Mouse (Mus musculus): ENCODE data around the gene Ust. TPM values are rescaled to one million over a fixed set of nuclear protein-coding genes. Genes with fewer than 3 reads are reported as not detected.

The Ust gene
- total and polyA plus RNA-seq, 3 experiments: not detected

GRCm38 (mm10) chr10:8323304-8323765 lies 195.3 kb downstream of the Ust start (continued):
- no peak for TF ChIP-seq GABPA (IDR thresholded peaks at IDR 0.05; ENCODE audit: insufficient replicate concordance, low read depth, low read length)

- peaks cover 3 to 12% of the 10 kb centered on the region in 2 experiments; a peak in 1 of 4 replicates for H3K4me1 ChIP-seq (ENCODE audit: control insufficient read depth in 1 of 2, insufficient read depth in 2 of 2)
- no peak for DNase-seq (ENCODE audit: extremely low read depth)
- no peak overlapping the region for H3K27ac ChIP-seq (ENCODE audit: insufficient read depth, low read depth)
- H3K4me2 ChIP-seq (ENCODE audit: insufficient read depth, low read depth, poor library complexity, severe bottlenecking): no peak overlapping the region
- H3K79me2 ChIP-seq (replicated peaks; ENCODE audit: control insufficient read depth, extremely low read depth, insufficient read depth, poor library complexity, severe bottlenecking): no peaks in the 10 kb centered on the region
- TF ChIP-seq JUN (IDR thresholded peaks at IDR 0.05; ENCODE audit: insufficient read depth, low read depth, low read length) (no peak), ETS1 (conservative IDR thresholded peaks at IDR 0.05; ENCODE audit: low read depth, low read length) (no peak), MAX (IDR thresholded peaks at IDR 0.05; ENCODE audit: low read length) (no peak), RCOR1 (conservative IDR thresholded peaks at IDR 0.05; ENCODE audit: low read depth, low read length) (no peak), USF2 (conservative IDR thresholded peaks at IDR 0.05; ENCODE audit: low read depth, low read length) (no peak), NRF1 (IDR thresholded peaks at IDR 0.05; ENCODE audit: low read depth, low read length) (no peak), E2F4 (IDR thresholded peaks at IDR 0.05; ENCODE audit: insufficient replicate concordance, low read depth, low read length) (no peak), BHLHE40 (IDR thresholded peaks at IDR 0.05; ENCODE audit: low read depth, low read length) (no peak), HCFC1 (IDR thresholded peaks at IDR 0.05; ENCODE audit: low read depth, low read length) (no peak), ZMIZ1 (IDR thresholded peaks at IDR 0.05; ENCODE audit: low read depth, low read length) (no peak), MAZ (IDR thresholded peaks at IDR 0.05; ENCODE audit: low read depth, low read length) (no peak), MYC (IDR thresholded peaks at IDR 0.05; ENCODE audit: low read depth, low read length) (no peak), SMC3 (IDR thresholded peaks at IDR 0.05; ENCODE audit: low read depth, low read length) (no peak), JUND (conservative IDR thresholded peaks at IDR 0.05; ENCODE audit: low read depth, low read length) (no peak), ZNF384 (IDR thresholded peaks at IDR 0.05; ENCODE audit: low read depth, low read length) (no peak), ZC3H11A (IDR thresholded peaks at IDR 0.05; ENCODE audit: low read depth, low read length) (no peak), GABPA (IDR thresholded peaks at IDR 0.05; ENCODE audit: insufficient replicate concordance, low read depth, low read length) (no peak)
- in situ Hi-C loops (cut with MboI; ENCODE audit: low pct_ligation_motif_present, low pct_unique_long_range_greater_than_20kb, low sequenced_read_pairs): no loop called here
- no peak overlapping the region for H3K4me3 ChIP-seq (replicated peaks in 1 of 3; ENCODE audit: low read depth in 2 of 3, low read length in 2 of 3, poor library complexity in 1 of 3)
- H3K36me3 ChIP-seq (replicated peaks in 1 of 2; ENCODE audit: control insufficient read depth in 1 of 2, insufficient read depth in 1 of 2, low read length in 1 of 2): no peaks in the 10 kb centered on the region
- H3K9ac ChIP-seq (ENCODE audit: insufficient read depth, low read depth): no peak overlapping the region
- H3K9me3 ChIP-seq (replicated peaks; ENCODE audit: low read length): no peaks in the 10 kb centered on the region
- no peaks in the 10 kb centered on the region for H3K27me3 ChIP-seq (replicated peaks)
- dilution Hi-C loops (cut with MboI; ENCODE audit: extremely low pct_ligation_motif_present, extremely low pct_unique_long_range_greater_than_20kb, low sequenced_read_pairs): no loop called here
Measured at GRCm38 (mm10) chr10:8320771-8321170, 197.9 kb downstream of the Ust start.

- H3K4me2 ChIP-seq (ENCODE audit: insufficient read depth, low read depth, poor library complexity, severe bottlenecking): no peak overlapping the region
- no peak overlapping the region for H3K4me3 ChIP-seq (replicated peaks in 1 of 3; ENCODE audit: low read depth in 2 of 3, low read length in 2 of 3, poor library complexity in 1 of 3)
- no peak overlapping the region for H3K9ac ChIP-seq (ENCODE audit: insufficient read depth, low read depth)
- no peaks in the 10 kb centered on the region for H3K27me3 ChIP-seq (replicated peaks)
- dilution Hi-C loops (cut with MboI; ENCODE audit: extremely low pct_ligation_motif_present, extremely low pct_unique_long_range_greater_than_20kb, low sequenced_read_pairs): no loop called here
- in situ Hi-C loops (cut with MboI; ENCODE audit: low pct_ligation_motif_present, low pct_unique_long_range_greater_than_20kb, low sequenced_read_pairs): no loop called here
- no peak for DNase-seq (ENCODE audit: extremely low read depth)
- TF ChIP-seq MAX (IDR thresholded peaks at IDR 0.05; ENCODE audit: low read length): no peak
- TF ChIP-seq ELF1 (IDR thresholded peaks at IDR 0.05; ENCODE audit: low read depth, low read length): no peak
- TF ChIP-seq TCF12 (IDR thresholded peaks at IDR 0.05; ENCODE audit: low read depth, low read length): no peak
- no peak for TF ChIP-seq MEF2A (IDR thresholded peaks at IDR 0.05; ENCODE audit: borderline replicate concordance, low read depth, low read length)
- no peak for TF ChIP-seq RCOR1 (conservative IDR thresholded peaks at IDR 0.05; ENCODE audit: low read depth, low read length)
- no peak for TF ChIP-seq GABPA (IDR thresholded peaks at IDR 0.05; ENCODE audit: insufficient replicate concordance, low read depth, low read length)
- TF ChIP-seq ZMIZ1 (IDR thresholded peaks at IDR 0.05; ENCODE audit: low read depth, low read length): no peak
- no peak for TF ChIP-seq ZKSCAN1 (IDR thresholded peaks at IDR 0.05; ENCODE audit: borderline replicate concordance, low read depth, low read length)
- TF ChIP-seq USF2 (conservative IDR thresholded peaks at IDR 0.05; ENCODE audit: low read depth, low read length): no peak
- TF ChIP-seq ETS1 (conservative IDR thresholded peaks at IDR 0.05; ENCODE audit: low read depth, low read length): no peak
- no peak for TF ChIP-seq RAD21 (IDR thresholded peaks at IDR 0.05; ENCODE audit: low read depth, low read length)
- no peak for TF ChIP-seq SIN3A (IDR thresholded peaks at IDR 0.05; ENCODE audit: low read length)
- TF ChIP-seq EP300 (IDR thresholded peaks at IDR 0.05; ENCODE audit: low read length): no peak
- TF ChIP-seq MAFK (IDR thresholded peaks at IDR 0.05; ENCODE audit: insufficient replicate concordance, low read length): no peak
- TF ChIP-seq SMC3 (IDR thresholded peaks at IDR 0.05; ENCODE audit: low read depth, low read length): no peak
- TF ChIP-seq CTCF (conservative IDR thresholded peaks at IDR 0.05 in 1 of 2, IDR thresholded peaks at IDR 0.05 in 1 of 2; ENCODE audit: low read depth in 2 of 2, low read length in 2 of 2): no peak
- TF ChIP-seq HCFC1 (IDR thresholded peaks at IDR 0.05; ENCODE audit: low read depth, low read length): no peak
- no peak for TF ChIP-seq POLR2A (IDR thresholded peaks at IDR 0.05; ENCODE audit: low read depth, low read length)
- no peaks in the 10 kb centered on the region for H3K36me3 ChIP-seq (replicated peaks in 1 of 2; ENCODE audit: control insufficient read depth in 1 of 2, insufficient read depth in 1 of 2, low read length in 1 of 2)
- peaks cover 2 to 19% of the 10 kb centered on the region in 2 experiments; a peak in 3 of 4 replicates for H3K4me1 ChIP-seq (ENCODE audit: control insufficient read depth in 1 of 2, insufficient read depth in 2 of 2)
- no peaks in the 10 kb centered on the region for H3K9me3 ChIP-seq (replicated peaks; ENCODE audit: low read length)
- no peak overlapping the region for H3K27ac ChIP-seq (ENCODE audit: insufficient read depth, low read depth)
- no peaks in the 10 kb centered on the region for H3K79me2 ChIP-seq (replicated peaks; ENCODE audit: control insufficient read depth, extremely low read depth, insufficient read depth, poor library complexity, severe bottlenecking)
Measured at GRCm38 (mm10) chr10:8309435-8309834, 209.2 kb downstream of the Ust start.

Data from CH12.LX (cell line).